Mouse (Mus musculus): ENCODE data around the gene Olfr1202. TPM values are rescaled to one million over a fixed set of nuclear protein-coding genes. Genes with fewer than 3 reads are reported as not detected.

The Olfr1202 gene
- total RNA-seq (2023), result not detected

DNA sequence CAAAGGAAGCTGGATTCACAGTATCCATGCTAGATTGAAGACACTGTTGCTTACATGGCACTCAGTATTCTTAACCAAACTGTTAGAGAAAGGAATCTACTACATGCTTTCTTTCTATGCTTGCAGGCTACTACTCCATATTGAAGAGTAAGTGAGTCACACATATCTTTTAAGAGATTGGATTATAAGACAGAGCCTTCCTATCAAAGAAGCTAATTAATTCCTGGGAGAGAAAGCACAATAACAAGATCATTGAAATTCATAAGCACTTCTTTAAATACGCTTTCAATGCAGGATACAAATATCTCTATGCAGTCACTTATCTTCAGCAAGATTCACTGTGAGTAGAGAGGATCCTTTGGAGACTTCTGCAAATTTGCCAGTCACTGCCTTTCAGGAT lies at the start of gene Olfr1202:
Gene Olfr1202 (plus strand): TSS at position 301 of the 400 bp plus-strand sequence.

DNA sequence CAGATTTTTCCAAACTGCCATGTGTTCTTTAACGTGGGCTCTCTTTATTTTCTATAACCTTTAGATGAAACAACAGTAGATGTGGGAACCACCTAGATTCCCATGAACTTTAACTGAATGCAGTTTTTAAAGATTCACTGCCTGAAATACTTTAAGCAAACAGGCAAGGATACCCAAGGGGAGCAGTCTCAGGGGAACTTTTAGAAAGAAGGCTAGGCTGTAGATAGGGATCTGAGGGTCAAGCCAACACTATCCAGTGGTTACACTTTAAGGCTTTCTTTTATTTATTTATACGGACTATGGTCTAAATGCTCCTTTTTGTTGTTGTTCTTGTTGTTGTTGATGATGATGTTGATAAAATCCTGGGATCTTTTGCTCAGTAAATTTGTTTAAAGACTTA lies 43.9 kb upstream of the Olfr1202 start, which contains the start of gene Olfr1200:
Gene Olfr1200 (minus strand): TSS at position 101 of the 400 bp plus-strand sequence.

GRCm38 (mm10) chr2:88792736-88793135 lies 21.6 kb upstream of the Olfr1202 start, which contains the start of gene Olfr1201:
Gene Olfr1201 (plus strand): TSS chr2:88793036.

GRCm38 (mm10) chr2:88829437-88829836 lies 15.1 kb downstream of the Olfr1202 start, which contains the start of gene Olfr1205:
Gene Olfr1205 (plus strand): TSS chr2:88829737.

GRCm38 (mm10) chr2:88848992-88849391 lies 34.7 kb downstream of the Olfr1202 start, which contains the start of gene Olfr1204:
Gene Olfr1204 (plus strand): TSS chr2:88849292.

GRCm38 (mm10) chr2:88862931-88863330 lies 48.6 kb downstream of the Olfr1202 start, which contains the start of gene Olfr1206:
Gene Olfr1206 (plus strand): TSS chr2:88863231.

Other genes with a start within 250 kb of the Olfr1202 start
- gene Olfr1189, start 228.0 kb upstream of the Olfr1202 start, total RNA-seq (2023), result not detected
- gene Olfr1191-ps1, start 174.0 kb upstream of the Olfr1202 start, total RNA-seq (2023), result under 1 TPM in 1 of 2 experiments, not detected in 1; 0.17 TPM
- gene Olfr1192-ps1, start 166.0 kb upstream of the Olfr1202 start, total RNA-seq (2023), result not detected
- gene Olfr1193, start 138.9 kb upstream of the Olfr1202 start, total RNA-seq (2023), result not detected
- not detected for gene Olfr1195, start 125.3 kb upstream of the Olfr1202 start, total RNA-seq (2023)
- gene Olfr1196, start 109.9 kb upstream of the Olfr1202 start, total RNA-seq (2023), result not detected
- not detected for gene Olfr1197, start 82.1 kb upstream of the Olfr1202 start, total RNA-seq (2023)
- not detected for gene Olfr1198, start 63.1 kb upstream of the Olfr1202 start, total RNA-seq (2023)
- not detected for gene Olfr1199, start 54.0 kb upstream of the Olfr1202 start, total RNA-seq (2023)
- not detected for gene Olfr1200, start 44.0 kb upstream of the Olfr1202 start, total RNA-seq (2023)
- not detected for gene Olfr1201, start 21.5 kb upstream of the Olfr1202 start, total RNA-seq (2023)
- not detected for gene Olfr1205, start 15.2 kb downstream of the Olfr1202 start, total RNA-seq (2023)
- not detected for gene Olfr1204, start 34.8 kb downstream of the Olfr1202 start, total RNA-seq (2023)
- not detected for gene Olfr1206, start 48.7 kb downstream of the Olfr1202 start, total RNA-seq (2023)
- not detected for gene Olfr1208, start 87.8 kb downstream of the Olfr1202 start, total RNA-seq (2023)
- gene Olfr1209, start 100.7 kb downstream of the Olfr1202 start, total RNA-seq (2023), result not detected
- not detected for gene Olfr1211, start 123.6 kb downstream of the Olfr1202 start, total RNA-seq (2023)
- gene Olfr1212, start 139.5 kb downstream of the Olfr1202 start, total RNA-seq (2023), result not detected
- gene Gm13762, start 165.8 kb downstream of the Olfr1202 start, total RNA-seq (2023), result not detected
- not detected for gene Olfr1214, start 178.2 kb downstream of the Olfr1202 start, total RNA-seq (2023)
- not detected for gene Olfr1215, start 192.5 kb downstream of the Olfr1202 start, total RNA-seq (2023)
- not detected for gene Olfr1216, start 203.8 kb downstream of the Olfr1202 start, total RNA-seq (2023)
- gene Olfr1217, start 217.6 kb downstream of the Olfr1202 start, total RNA-seq (2023), result not detected
- gene Olfr1218, start 246.7 kb downstream of the Olfr1202 start, total RNA-seq (2023), result not detected

Data from T-cell, adult 66 days (primary cell).